Mouse (Mus musculus) E14TG2a.4 (cell line): ENCODE measurements around the gene Thsd4.
A peak's percentile ranks its signal among the peaks of the same experiment; 100 is the strongest.

ENCODE experiments used
- H3K27me3 ChIP-seq: 2 replicates; pipeline ENCODE4 v1.6.1; 2014; ENCODE audit warnings: low read length, control low read depth; ENCODE audit not compliant: insufficient read depth
- H3K36me3 ChIP-seq: 2 replicates; pipeline ENCODE4 v1.6.1; 2014; ENCODE audit warnings: low read length, control low read depth; ENCODE audit not compliant: insufficient read depth
- H3K4me1 ChIP-seq: replicated peaks from 2 replicates; pipeline ENCODE4 v1.6.1; 2014; ENCODE audit warnings: low read depth, low read length, control low read depth
- H3K4me3 ChIP-seq: replicated peaks from 2 replicates; pipeline ENCODE4 v1.5.1; 2014; ENCODE audit warnings: mild to moderate bottlenecking, low read length
- H3K9me3 ChIP-seq: 2 replicates; pipeline ENCODE4 v1.6.1; 2014; ENCODE audit warnings: low read length, control low read depth
- CTCF ChIP-seq: conservative IDR thresholded peaks from 2 replicates; pipeline ENCODE4 v1.5.1; 2014; ENCODE audit warnings: low read length
- NANOG ChIP-seq: IDR thresholded peaks from 2 replicates; pipeline ENCODE4 v1.6.1; 2014; ENCODE audit warnings: borderline replicate concordance, low read length, mixed read lengths
- POU5F1 ChIP-seq: IDR thresholded peaks from 2 replicates; pipeline ENCODE4 v1.6.1; 2014; ENCODE audit warnings: low read length, borderline replicate concordance

Gene Thsd4

DNA sequence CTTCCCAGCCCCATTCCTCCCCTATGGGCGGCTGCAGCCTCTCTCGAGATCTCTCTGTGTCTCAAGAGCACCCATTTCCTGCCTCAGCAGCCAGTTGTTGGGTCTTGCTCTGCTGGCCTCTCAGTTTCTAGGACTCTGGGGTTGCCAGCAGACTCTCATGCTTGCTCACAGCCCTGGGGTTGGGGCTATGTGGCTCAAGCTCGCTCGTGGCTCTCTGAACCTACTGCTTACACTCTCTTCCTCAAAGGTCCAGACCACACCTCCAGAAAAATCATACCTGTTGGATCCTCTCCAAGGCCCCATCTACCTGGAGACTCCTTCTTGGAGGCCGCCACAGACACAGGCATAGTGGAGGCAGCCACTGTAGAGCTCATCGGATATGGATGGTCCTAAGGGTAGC is 572.3 kb downstream of the Thsd4 start:
- Histone ChIP-seq H3K36me3 (no peaks in the 10 kb centered on the region), H3K27me3 (peaks cover 42% of the 10 kb centered on the region), H3K4me3 (no peak overlapping the region), H3K4me1 (peaks cover 36% of the 10 kb centered on the region), H3K9me3 (no peaks in the 10 kb centered on the region)
- TF ChIP-seq NANOG (no peak), CTCF (no peak), POU5F1 (no peak)

DNA sequence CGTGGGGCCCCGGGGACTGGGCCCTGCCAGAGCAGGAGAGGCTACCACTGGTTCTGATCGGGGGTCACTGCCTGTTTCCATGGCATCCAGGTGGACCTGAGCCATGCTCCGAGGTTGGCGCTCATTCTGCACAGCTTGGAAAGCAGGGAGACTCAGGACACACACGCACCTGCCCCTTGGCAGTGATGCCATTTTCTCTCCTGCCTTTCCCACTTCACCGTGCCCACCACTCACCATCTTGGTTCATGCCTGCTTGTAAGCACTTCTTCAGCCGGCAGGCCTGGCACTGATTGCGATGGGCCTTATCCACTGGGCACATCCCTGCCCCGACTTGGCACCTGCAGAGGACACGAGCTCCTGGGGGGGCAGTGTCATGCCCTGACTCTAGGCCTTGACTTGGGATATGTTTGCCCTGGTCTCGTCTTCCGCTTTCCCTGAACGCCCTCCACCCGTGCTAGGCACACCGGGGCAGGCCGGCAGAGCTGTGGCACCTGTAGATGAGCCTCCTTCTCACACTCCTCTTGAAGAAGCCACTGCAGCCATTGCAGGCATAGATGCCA is 573.1 kb downstream of the Thsd4 start:
- Histone ChIP-seq H3K4me1 (peaks cover 31% of the 10 kb centered on the region), H3K4me3 (peak overlapping the region; percentile 32; the same call in 1 of the 2 replicates), H3K27me3 (peaks cover 42% of the 10 kb centered on the region), H3K36me3 (no peaks in the 10 kb centered on the region), H3K9me3 (no peaks in the 10 kb centered on the region)
- TF ChIP-seq CTCF = no peak
- no peak for TF ChIP-seq NANOG
- TF ChIP-seq POU5F1 = no peak

DNA sequence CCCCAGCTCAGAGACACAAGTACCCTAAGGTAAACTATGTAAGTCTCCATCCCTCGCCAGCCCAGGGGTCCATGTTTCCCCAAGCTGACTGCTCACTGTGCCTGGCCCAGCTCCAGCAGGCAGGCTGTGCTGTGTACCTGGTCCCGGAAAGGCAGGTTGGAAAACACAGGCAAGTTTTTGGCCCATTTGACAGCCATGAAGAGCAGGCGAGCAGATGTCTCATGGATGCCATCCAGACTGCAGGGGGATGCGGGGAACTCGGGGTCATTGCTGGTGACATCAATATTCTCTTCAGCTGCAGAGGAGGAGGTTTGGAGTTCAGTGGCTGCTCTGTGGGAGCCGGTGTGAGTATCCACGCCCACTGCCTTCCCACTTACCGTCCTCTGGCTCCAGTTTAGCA is 573.6 kb downstream of the Thsd4 start:
- Histone ChIP-seq H3K9me3 (no peaks in the 10 kb centered on the region), H3K4me1 (peaks cover 26% of the 10 kb centered on the region), H3K4me3 (peak overlapping the region; percentile 32; the same call in 1 of the 2 replicates), H3K36me3 (no peaks in the 10 kb centered on the region), H3K27me3 (peaks cover 42% of the 10 kb centered on the region)
- TF ChIP-seq CTCF (no peak), POU5F1 (no peak), NANOG (no peak)

DNA sequence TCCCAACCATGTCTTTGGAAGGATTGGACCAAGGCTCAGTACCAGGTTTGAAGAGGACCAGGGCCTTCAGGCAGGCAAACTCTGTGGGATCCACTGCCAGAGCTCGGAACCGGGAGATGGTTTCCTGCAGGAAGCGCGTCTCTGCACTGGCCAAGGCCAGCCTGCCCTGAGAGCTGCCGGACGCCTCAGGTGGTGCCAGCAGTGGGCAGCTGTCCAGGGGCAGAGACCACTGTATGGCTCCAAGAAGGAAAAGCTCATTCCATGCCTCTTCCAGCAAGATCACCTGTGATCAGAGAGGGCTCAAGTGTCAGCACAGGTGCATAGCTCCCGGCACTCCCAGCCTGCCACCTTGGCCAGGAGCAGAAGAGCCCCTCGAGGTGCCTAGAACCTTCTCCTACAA is 574.6 kb downstream of the Thsd4 start:
- no peaks in the 10 kb centered on the region for H3K36me3 ChIP-seq
- H3K27me3 ChIP-seq = peaks cover 42% of the 10 kb centered on the region
- H3K9me3 ChIP-seq = no peaks in the 10 kb centered on the region
- H3K4me1 ChIP-seq = peaks cover 21% of the 10 kb centered on the region
- H3K4me3 ChIP-seq = no peak overlapping the region
- TF ChIP-seq NANOG (no peak), POU5F1 (no peak), CTCF (no peak)

DNA sequence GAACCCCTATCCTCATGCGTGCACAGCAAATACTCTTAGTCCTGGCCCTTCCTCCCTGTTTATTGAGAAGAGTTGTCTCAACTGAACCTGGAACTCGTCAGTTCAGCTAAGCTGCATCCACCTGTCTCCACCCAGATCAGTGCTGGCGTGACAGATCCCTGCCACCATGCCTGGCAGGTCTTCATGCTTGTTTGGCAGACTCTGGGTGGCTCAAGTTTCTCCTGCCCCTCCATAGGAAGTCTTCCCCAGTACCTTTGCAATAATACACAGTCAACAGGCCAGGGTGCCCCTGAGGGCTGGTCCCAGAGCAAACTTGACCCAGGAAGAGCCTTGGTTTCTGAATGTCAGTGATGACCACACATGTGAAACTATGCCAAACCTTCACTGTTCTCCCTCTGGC is 576.6 kb downstream of the Thsd4 start:
- TF ChIP-seq CTCF = no peak
- TF ChIP-seq NANOG = no peak
- no peak for TF ChIP-seq POU5F1

DNA sequence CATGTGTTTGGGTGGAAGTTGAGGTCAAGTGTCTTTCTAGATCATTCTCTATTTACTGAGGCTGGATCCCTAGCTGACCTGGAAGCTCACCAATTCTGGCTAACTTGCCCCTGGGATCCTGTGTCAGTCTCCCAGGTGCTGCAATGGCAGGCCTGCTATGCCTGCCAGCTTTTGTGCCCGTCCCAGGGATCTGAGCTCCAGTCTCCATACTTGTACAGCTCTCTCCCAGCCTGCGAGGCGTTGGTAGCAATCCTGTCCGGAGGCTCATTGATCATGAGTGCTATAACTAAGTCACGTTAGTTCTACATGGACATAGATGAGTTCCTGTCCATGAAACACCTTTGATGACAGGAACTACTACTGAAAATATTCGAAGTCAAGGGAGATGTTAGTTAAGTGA is 578.0 kb downstream of the Thsd4 start:
- Histone ChIP-seq H3K4me3 (no peak overlapping the region), H3K27me3 (peaks cover 28% of the 10 kb centered on the region), H3K4me1 (peaks cover 17% of the 10 kb centered on the region), H3K36me3 (peaks cover 5% of the 10 kb centered on the region; the same call in 1 of the 2 replicates), H3K9me3 (peaks cover 11% of the 10 kb centered on the region)
- TF ChIP-seq CTCF (no peak), POU5F1 (no peak), NANOG (no peak)

More for the DNA sequence above, 576.6 kb downstream of the Thsd4 start:
- Histone ChIP-seq H3K27me3 (peaks cover 39% of the 10 kb centered on the region), H3K4me3 (no peak overlapping the region), H3K9me3 (no peaks in the 10 kb centered on the region), H3K36me3 (no peaks in the 10 kb centered on the region), H3K4me1 (peaks cover 29% of the 10 kb centered on the region)

DNA sequence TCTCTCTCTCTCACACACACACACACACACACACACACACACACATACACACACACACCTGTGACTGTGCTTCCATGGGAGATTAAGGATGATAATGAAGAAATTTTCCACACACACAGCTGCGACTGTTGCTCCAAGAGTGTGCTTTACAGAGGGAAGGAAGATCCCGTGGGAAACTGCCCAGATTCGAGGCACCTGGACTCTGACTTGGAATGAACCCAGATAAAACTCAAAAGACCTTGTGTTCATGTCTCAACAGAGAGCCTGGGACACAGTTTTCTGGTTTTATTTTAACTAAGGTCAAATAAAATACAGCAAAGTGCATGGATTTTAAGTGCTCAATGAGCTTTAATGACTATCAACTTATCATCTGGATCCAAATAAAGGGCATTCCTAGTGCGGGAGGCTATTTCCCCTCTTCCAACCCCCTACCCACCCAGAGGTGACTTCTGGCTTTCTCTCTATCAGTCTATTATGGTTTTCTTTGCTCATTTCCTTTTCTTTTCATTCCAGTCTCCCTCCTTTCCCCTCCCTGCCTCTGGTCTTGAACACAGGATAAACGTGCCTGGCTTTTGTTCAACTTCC is 579.3 kb downstream of the Thsd4 start:
- H3K4me1 ChIP-seq = peaks cover 16% of the 10 kb centered on the region; the same call in 1 of the 2 replicates
- peaks cover 13% of the 10 kb centered on the region for H3K9me3 ChIP-seq
- H3K4me3 ChIP-seq = no peak overlapping the region
- H3K27me3 ChIP-seq = peaks cover 21% of the 10 kb centered on the region
- TF ChIP-seq NANOG (no peak), CTCF (no peak), POU5F1 (no peak)
- peaks cover 5% of the 10 kb centered on the region; the same call in 1 of the 2 replicates for H3K36me3 ChIP-seq

DNA sequence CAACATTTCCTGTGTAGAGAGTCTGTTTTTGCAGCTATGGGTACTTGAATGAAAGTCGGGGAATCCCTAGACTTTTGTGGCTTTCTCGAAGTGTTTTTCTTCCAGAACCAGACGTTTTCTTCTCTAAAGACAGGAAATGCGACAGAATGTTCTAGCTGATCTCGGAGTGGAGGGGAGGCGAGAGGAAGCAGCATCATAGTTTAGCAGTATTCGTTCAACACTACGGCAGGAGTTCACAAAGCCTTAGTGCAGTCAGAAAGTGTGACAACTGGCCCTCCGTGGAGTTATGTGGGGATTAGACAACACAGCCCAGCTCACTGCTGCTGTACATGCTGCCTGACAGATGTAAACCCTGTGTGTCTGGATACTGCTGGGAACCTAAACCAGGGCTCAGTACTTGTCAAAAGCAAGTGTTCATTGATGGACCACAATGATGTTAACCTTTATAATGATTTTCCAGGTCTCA is 579.9 kb downstream of the Thsd4 start:
- Histone ChIP-seq H3K27me3 (0 out of 2 replicates have a peak, but pooled peaks cover 15% of the 10 kb centered on the region), H3K4me1 (peaks cover 23% of the 10 kb centered on the region), H3K4me3 (no peak overlapping the region), H3K36me3 (peaks cover 5% of the 10 kb centered on the region; the same call in 1 of the 2 replicates), H3K9me3 (peaks cover 13% of the 10 kb centered on the region)
- TF ChIP-seq POU5F1 (no peak), CTCF (no peak), NANOG (no peak)
